Mouse (Mus musculus): ENCODE results near the gene Alpl. TPM values are rescaled to one million over a fixed set of nuclear protein-coding genes. Genes with fewer than 3 reads are reported as not detected.

The Alpl gene
- polyA plus RNA-seq, 1 experiment from 2014 or later, result 6.1 TPM

GRCm38 (mm10) chr4:137721563-137721962, 74.6 kb downstream of the Alpl start:
- H3K27me3 ChIP-seq (ENCODE audit: control insufficient read depth, insufficient read depth, low read length), result 0 out of 2 replicates have a peak, but pooled peaks cover 3% of the 10 kb centered on the region
- no peak overlapping the region for H3K4me3 ChIP-seq (replicated peaks; ENCODE audit: low read depth, low read length)
- H3K4me2 ChIP-seq (ENCODE audit: low read length), result no peak overlapping the region
- peaks cover 12% of the 10 kb centered on the region for H3K4me1 ChIP-seq (ENCODE audit: control insufficient read depth, insufficient read depth, low read length)
- ATAC-seq (ENCODE audit: low FRiP score, low TSS enrichment) (no peak), DNase-seq (no peak)
- H3K9ac ChIP-seq (replicated peaks; ENCODE audit: low read length), result no peak overlapping the region
- H3K9me3 ChIP-seq (ENCODE audit: control insufficient read depth, low read length), result no peaks in the 10 kb centered on the region
- 0 out of 2 replicates have a peak, but pooled peaks cover 4% of the 10 kb centered on the region for H3K36me3 ChIP-seq (ENCODE audit: control insufficient read depth, insufficient read depth, low read length)
- H3K27ac ChIP-seq (replicated peaks; ENCODE audit: low read depth, low read length), result no peak overlapping the region
- WGBS, result 92% methylated on average over 15 of the region's 15 CpGs

- Histone ChIP-seq H3K27ac (replicated peaks; ENCODE audit: low read depth, low read length) (peak overlapping the region; percentile 83), H3K9ac (replicated peaks; ENCODE audit: low read length) (peak overlapping the region; percentile 40), H3K4me2 (ENCODE audit: low read length) (0 out of 2 replicates have a peak overlapping the region, but pooled peaks have one; percentile 3), H3K36me3 (ENCODE audit: control insufficient read depth, insufficient read depth, low read length) (0 out of 2 replicates have a peak, but pooled peaks cover 4% of the 10 kb centered on the region), H3K4me1 (ENCODE audit: control insufficient read depth, insufficient read depth, low read length) (peaks cover 12% of the 10 kb centered on the region), H3K9me3 (ENCODE audit: control insufficient read depth, low read length) (no peaks in the 10 kb centered on the region), H3K27me3 (ENCODE audit: control insufficient read depth, insufficient read depth, low read length) (0 out of 2 replicates have a peak, but pooled peaks cover 3% of the 10 kb centered on the region), H3K4me3 (replicated peaks; ENCODE audit: low read depth, low read length) (no peak overlapping the region)
- 29% methylated on average over 15 of the region's 15 CpGs for WGBS
- ATAC-seq (ENCODE audit: low FRiP score, low TSS enrichment) (peak; percentile 25; the same call in 1 of the 2 replicates), DNase-seq (peak; percentile 74)
Observed at GRCm38 (mm10) chr4:137719378-137720077, 76.7 kb downstream of the Alpl start.

- H3K4me3 ChIP-seq (replicated peaks; ENCODE audit: low read depth, low read length), result no peak overlapping the region
- 0 out of 2 replicates have a peak, but pooled peaks cover 4% of the 10 kb centered on the region for H3K36me3 ChIP-seq (ENCODE audit: control insufficient read depth, insufficient read depth, low read length)
- WGBS, result 77% methylated on average over 15 of the region's 15 CpGs
- H3K27me3 ChIP-seq (ENCODE audit: control insufficient read depth, insufficient read depth, low read length), result no peaks in the 10 kb centered on the region
- no peak overlapping the region for H3K27ac ChIP-seq (replicated peaks; ENCODE audit: low read depth, low read length)
- H3K4me1 ChIP-seq (ENCODE audit: control insufficient read depth, insufficient read depth, low read length), result peaks cover 12% of the 10 kb centered on the region
- no peak overlapping the region for H3K4me2 ChIP-seq (ENCODE audit: low read length)
- no peak for DNase-seq
- H3K9ac ChIP-seq (replicated peaks; ENCODE audit: low read length), result no peak overlapping the region
- no peak for ATAC-seq (ENCODE audit: low FRiP score, low TSS enrichment)
- H3K9me3 ChIP-seq (ENCODE audit: control insufficient read depth, low read length), result no peaks in the 10 kb centered on the region
Observed at GRCm38 (mm10) chr4:137717671-137718070, 78.5 kb downstream of the Alpl start.

GRCm38 (mm10) chr4:137717005-137717404, 79.2 kb downstream of the Alpl start:
- no peak for ATAC-seq (ENCODE audit: low FRiP score, low TSS enrichment)
- Histone ChIP-seq H3K4me2 (ENCODE audit: low read length) (no peak overlapping the region), H3K4me1 (ENCODE audit: control insufficient read depth, insufficient read depth, low read length) (peaks cover 12% of the 10 kb centered on the region), H3K9ac (replicated peaks; ENCODE audit: low read length) (no peak overlapping the region), H3K27ac (replicated peaks; ENCODE audit: low read depth, low read length) (no peak overlapping the region), H3K27me3 (ENCODE audit: control insufficient read depth, insufficient read depth, low read length) (no peaks in the 10 kb centered on the region), H3K36me3 (ENCODE audit: control insufficient read depth, insufficient read depth, low read length) (0 out of 2 replicates have a peak, but pooled peaks cover 4% of the 10 kb centered on the region), H3K4me3 (replicated peaks; ENCODE audit: low read depth, low read length) (no peak overlapping the region), H3K9me3 (ENCODE audit: control insufficient read depth, low read length) (no peaks in the 10 kb centered on the region)
- 61% methylated on average over 6 of the region's 7 CpGs for WGBS
- no peak for DNase-seq

GRCm38 (mm10) chr4:137714020-137714624, 82.1 kb downstream of the Alpl start:
- 53% methylated on average over 8 of the region's 8 CpGs for WGBS

GRCm38 (mm10) chr4:137712963-137713362, 83.2 kb downstream of the Alpl start:
- H3K4me1 ChIP-seq (ENCODE audit: control insufficient read depth, insufficient read depth, low read length), result 0 out of 2 replicates have a peak, but pooled peaks cover 4% of the 10 kb centered on the region
- H3K9ac ChIP-seq (replicated peaks; ENCODE audit: low read length), result no peak overlapping the region
- no peak overlapping the region for H3K27ac ChIP-seq (replicated peaks; ENCODE audit: low read depth, low read length)
- 93% methylated on average over 13 of the region's 13 CpGs for WGBS
- no peak overlapping the region for H3K4me2 ChIP-seq (ENCODE audit: low read length)
- no peaks in the 10 kb centered on the region for H3K27me3 ChIP-seq (ENCODE audit: control insufficient read depth, insufficient read depth, low read length)
- ATAC-seq (ENCODE audit: low FRiP score, low TSS enrichment) (no peak), DNase-seq (no peak)
- H3K36me3 ChIP-seq (ENCODE audit: control insufficient read depth, insufficient read depth, low read length), result no peaks in the 10 kb centered on the region
- H3K4me3 ChIP-seq (replicated peaks; ENCODE audit: low read depth, low read length), result no peak overlapping the region
- H3K9me3 ChIP-seq (ENCODE audit: control insufficient read depth, low read length), result no peaks in the 10 kb centered on the region

More at GRCm38 (mm10) chr4:137714020-137714624, 82.1 kb downstream of the Alpl start:
- Histone ChIP-seq H3K9ac (replicated peaks; ENCODE audit: low read length) (no peak overlapping the region), H3K4me2 (ENCODE audit: low read length) (no peak overlapping the region), H3K36me3 (ENCODE audit: control insufficient read depth, insufficient read depth, low read length) (no peaks in the 10 kb centered on the region), H3K27ac (replicated peaks; ENCODE audit: low read depth, low read length) (no peak overlapping the region), H3K27me3 (ENCODE audit: control insufficient read depth, insufficient read depth, low read length) (no peaks in the 10 kb centered on the region), H3K9me3 (ENCODE audit: control insufficient read depth, low read length) (no peaks in the 10 kb centered on the region), H3K4me1 (ENCODE audit: control insufficient read depth, insufficient read depth, low read length) (peaks cover 10% of the 10 kb centered on the region), H3K4me3 (replicated peaks; ENCODE audit: low read depth, low read length) (no peak overlapping the region)
- ATAC-seq (ENCODE audit: low FRiP score, low TSS enrichment) (no peak), DNase-seq (no peak)

- Histone ChIP-seq H3K36me3 (ENCODE audit: control insufficient read depth, insufficient read depth, low read length) (no peaks in the 10 kb centered on the region), H3K4me1 (ENCODE audit: control insufficient read depth, insufficient read depth, low read length) (peaks cover 15% of the 10 kb centered on the region), H3K9ac (replicated peaks; ENCODE audit: low read length) (peak overlapping the region; percentile 74), H3K4me3 (replicated peaks; ENCODE audit: low read depth, low read length) (peak overlapping the region; percentile 52), H3K9me3 (ENCODE audit: control insufficient read depth, low read length) (no peaks in the 10 kb centered on the region), H3K27ac (replicated peaks; ENCODE audit: low read depth, low read length) (no peak overlapping the region), H3K4me2 (ENCODE audit: low read length) (peak overlapping the region; percentile 81), H3K27me3 (ENCODE audit: control insufficient read depth, insufficient read depth, low read length) (no peaks in the 10 kb centered on the region)
- DNase-seq (peak; percentile 95), ATAC-seq (ENCODE audit: low FRiP score, low TSS enrichment) (peak; percentile 77)
- WGBS, result 4% methylated on average over 52 of the region's 52 CpGs
Observed at GRCm38 (mm10) chr4:137707216-137707990, 88.8 kb downstream of the Alpl start.

- Histone ChIP-seq H3K4me3 (replicated peaks; ENCODE audit: low read depth, low read length) (no peak overlapping the region), H3K9ac (replicated peaks; ENCODE audit: low read length) (no peak overlapping the region; the same call in 1 of the 2 replicates), H3K4me1 (ENCODE audit: control insufficient read depth, insufficient read depth, low read length) (peaks cover 15% of the 10 kb centered on the region), H3K9me3 (ENCODE audit: control insufficient read depth, low read length) (no peaks in the 10 kb centered on the region), H3K36me3 (ENCODE audit: control insufficient read depth, insufficient read depth, low read length) (no peaks in the 10 kb centered on the region), H3K4me2 (ENCODE audit: low read length) (peak overlapping the region; percentile 81), H3K27ac (replicated peaks; ENCODE audit: low read depth, low read length) (no peak overlapping the region), H3K27me3 (ENCODE audit: control insufficient read depth, insufficient read depth, low read length) (no peaks in the 10 kb centered on the region)
- 65% methylated on average over 7 of the region's 7 CpGs for WGBS
- DNase-seq (no peak), ATAC-seq (ENCODE audit: low FRiP score, low TSS enrichment) (no peak)
Observed at GRCm38 (mm10) chr4:137706510-137706909, 89.7 kb downstream of the Alpl start.

Data from midbrain, embryonic 14.5 days (tissue).